Mouse (Mus musculus) heart, postnatal 0 days (tissue): ENCODE data around the gene Pcsk5.

ENCODE experiments used
- CTCF ChIP-seq: IDR thresholded peaks from 2 replicates; pipeline ENCODE4 v1.5.1; 2016; ENCODE audit warnings: antibody characterized with exemption, control low read depth, low read depth
- EP300 ChIP-seq: IDR thresholded peaks from 2 replicates; pipeline ENCODE4 v1.6.1; 2016; ENCODE audit warnings: antibody characterized with exemption, low read depth

DNA sequence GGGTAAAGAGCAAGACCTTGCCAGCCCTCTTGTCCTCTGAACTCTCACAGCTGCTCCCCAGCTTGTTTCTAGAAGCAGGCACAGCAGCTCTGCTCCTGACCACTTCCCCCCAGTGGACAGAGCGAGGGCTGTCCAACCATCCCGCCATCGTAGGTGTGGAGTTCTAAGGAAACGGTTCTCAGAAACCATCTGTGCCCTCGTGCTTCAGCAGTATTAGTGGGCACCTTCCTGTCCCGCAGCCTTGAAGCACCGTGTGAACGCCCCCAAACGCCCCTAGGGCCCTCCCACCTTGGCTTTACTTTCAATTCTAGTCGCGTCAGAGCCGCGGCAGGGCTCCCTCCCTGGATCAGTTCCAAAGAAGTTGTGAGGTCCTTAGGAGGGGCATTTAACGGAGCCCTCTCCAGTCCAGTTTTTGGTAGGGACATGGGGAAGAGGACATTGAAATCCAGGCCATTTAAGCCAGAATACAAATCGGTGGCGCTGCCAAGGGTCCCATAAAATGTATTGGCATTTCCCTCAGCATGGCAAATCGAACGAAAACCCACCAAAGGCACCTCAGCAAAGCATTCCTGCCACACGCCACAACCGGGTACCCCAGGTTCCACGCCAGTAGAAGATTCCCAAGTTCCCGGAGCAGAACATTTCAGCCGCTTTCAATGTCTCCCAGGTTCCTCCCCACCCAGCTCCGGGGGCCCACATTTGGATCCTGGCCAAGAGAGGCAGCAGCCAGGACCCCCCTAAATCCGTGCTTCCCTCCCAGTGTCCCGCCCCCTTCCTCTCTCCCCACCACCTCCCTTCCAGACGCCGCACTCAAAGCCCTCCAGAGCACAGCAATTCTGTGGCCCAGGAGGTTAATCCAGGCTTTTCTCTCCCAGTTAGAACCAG is 1.5 kb downstream of the Pcsk5 start:
- TF ChIP-seq CTCF (peak; percentile 38), EP300 (no peak)
